Mouse (Mus musculus) liver, embryonic 18 days (tissue): Measurements from ENCODE around the gene Csf2rb. TPM values are rescaled to one million over a fixed set of nuclear protein-coding genes. Genes with fewer than 3 reads are reported as not detected.

ENCODE experiments used
- polyA plus RNA-seq: library from polyadenylated mRNA; depleted of rRNA; stranded (reverse); fragments of >200 nt; gene quantifications from 2 replicates; pipeline ENCODE4 v1.2.3, GENCODE M21; 2012; rRNA removed

The Csf2rb gene
- polyA plus RNA-seq = 6.9 and 10.0 TPM in 2 replicates

DNA sequence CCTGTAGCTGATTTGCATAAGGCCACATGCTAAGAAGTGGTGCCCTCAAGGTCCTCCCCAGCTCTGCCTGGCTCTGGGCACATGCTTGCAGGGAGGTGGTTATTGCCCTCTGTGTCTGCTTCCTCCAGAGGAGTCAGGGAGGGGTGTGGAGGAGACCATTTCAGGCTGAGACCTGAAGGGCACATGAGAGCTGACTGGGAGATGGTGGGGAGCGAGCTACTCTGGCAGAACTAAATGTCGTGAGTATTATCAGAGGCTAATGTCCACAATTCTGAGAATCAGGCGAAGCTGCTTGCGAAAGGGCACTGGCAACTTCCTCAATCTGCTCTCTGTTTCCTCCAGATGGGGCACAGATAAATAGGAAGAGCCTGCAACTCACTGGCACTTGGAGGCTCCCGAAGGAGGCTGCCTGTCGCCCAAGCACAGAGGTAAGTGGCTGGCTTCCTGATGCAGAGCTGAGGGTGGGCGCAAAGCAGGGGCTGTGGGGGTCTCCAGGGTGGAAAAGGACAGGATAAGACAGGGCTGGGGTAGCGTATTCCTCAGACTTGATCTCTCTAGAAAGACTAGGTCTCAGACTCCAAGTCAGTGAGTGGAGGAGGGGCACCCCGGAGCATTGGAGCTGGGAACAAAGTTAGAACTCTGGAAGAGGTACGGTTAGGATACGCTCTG, at the start of gene Csf2rb:
Gene Csf2rb (plus strand): TSS at position 82 of the 669 bp plus-strand sequence.

DNA sequence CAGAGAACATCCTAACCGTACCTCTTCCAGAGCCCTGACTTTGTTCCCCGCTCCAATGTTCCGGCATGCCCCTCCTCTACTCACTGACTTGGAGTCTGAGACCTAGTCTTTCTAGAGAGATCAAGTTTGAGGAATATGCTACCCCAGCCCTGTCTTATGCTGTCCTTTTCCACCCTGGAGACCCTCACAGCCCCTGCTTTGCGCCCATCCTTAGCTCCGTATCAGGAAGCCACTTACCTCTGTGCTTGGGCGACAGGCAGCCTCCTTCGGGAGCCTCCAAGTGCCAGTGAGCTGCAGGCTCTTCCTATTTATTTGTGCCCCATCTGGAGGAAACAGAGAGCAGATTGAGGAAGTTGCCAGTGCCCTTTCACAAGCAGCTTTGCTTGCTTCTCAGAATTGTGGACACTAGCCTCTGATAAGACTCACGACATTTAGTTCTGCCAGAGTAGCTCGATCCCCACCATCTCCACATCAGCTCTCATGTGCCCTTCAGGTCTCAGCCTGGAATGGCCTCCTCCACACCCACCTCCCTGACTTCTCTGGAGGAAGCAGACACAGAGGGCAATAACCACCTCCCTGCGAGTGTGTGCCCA, 20.1 kb upstream of the Csf2rb start, which contains the start of gene Csf2rb2:
Gene Csf2rb2 (minus strand): TSS at position 381 of the 593 bp plus-strand sequence.

GRCm38 (mm10) chr15:78395478-78395962, 70.0 kb downstream of the Csf2rb start, which contains the start of gene Tex33:
TSS of gene Tex33 (minus strand) at chr15:78395912.

Other genes with a start within 250 kb of the Csf2rb start
- not detected in 2 replicates for gene Cacng2, start 205.7 kb upstream of the Csf2rb start, polyA plus RNA-seq
- gene Ift27, start 151.6 kb upstream of the Csf2rb start, polyA plus RNA-seq = 7.2 and 8.8 TPM in 2 replicates
- not detected in 2 replicates for gene Pvalb, start 119.4 kb upstream of the Csf2rb start, polyA plus RNA-seq
- 55.4 and 71.9 TPM in 2 replicates for gene Ncf4, start 81.0 kb upstream of the Csf2rb start, polyA plus RNA-seq
- gene Csf2rb2, start 20.0 kb upstream of the Csf2rb start, polyA plus RNA-seq = 3.1 and 3.7 TPM in 2 replicates
- gene Tex33, start 70.2 kb downstream of the Csf2rb start, polyA plus RNA-seq = 0.03 and 0.05 TPM in 2 replicates
- gene Tst, start 80.2 kb downstream of the Csf2rb start, polyA plus RNA-seq = 310 and 330 TPM in 2 replicates
- 122 and 136 TPM in 2 replicates for gene Mpst, start 80.7 kb downstream of the Csf2rb start, polyA plus RNA-seq
- 9.7 and 14.1 TPM in 2 replicates for gene Kctd17, start 102.8 kb downstream of the Csf2rb start, polyA plus RNA-seq
- gene Tmprss6, start 142.9 kb downstream of the Csf2rb start, polyA plus RNA-seq = 74.6 and 84.1 TPM in 2 replicates
- 1.2 and 1.5 TPM in 2 replicates for gene Il2rb, start 169.5 kb downstream of the Csf2rb start, polyA plus RNA-seq
- gene C1qtnf6, start 205.7 kb downstream of the Csf2rb start, polyA plus RNA-seq = 7.3 and 8.1 TPM in 2 replicates
- 0.01 and 0.12 TPM in 2 replicates for gene Sstr3, start 218.9 kb downstream of the Csf2rb start, polyA plus RNA-seq
- 87.3 and 91.4 TPM in 2 replicates for gene Rac2, start 247.0 kb downstream of the Csf2rb start, polyA plus RNA-seq